Mouse (Mus musculus): ENCODE data around the gene Tarsl2. TPM values are rescaled to one million over a fixed set of nuclear protein-coding genes. Genes with fewer than 3 reads are reported as not detected.
A peak's percentile ranks its signal among the peaks of the same experiment; 100 is the strongest.

The Tarsl2 gene
- total and polyA plus RNA-seq, 2 experiments from 2014 or later, result 18.7 to 20.9 TPM

DNA sequence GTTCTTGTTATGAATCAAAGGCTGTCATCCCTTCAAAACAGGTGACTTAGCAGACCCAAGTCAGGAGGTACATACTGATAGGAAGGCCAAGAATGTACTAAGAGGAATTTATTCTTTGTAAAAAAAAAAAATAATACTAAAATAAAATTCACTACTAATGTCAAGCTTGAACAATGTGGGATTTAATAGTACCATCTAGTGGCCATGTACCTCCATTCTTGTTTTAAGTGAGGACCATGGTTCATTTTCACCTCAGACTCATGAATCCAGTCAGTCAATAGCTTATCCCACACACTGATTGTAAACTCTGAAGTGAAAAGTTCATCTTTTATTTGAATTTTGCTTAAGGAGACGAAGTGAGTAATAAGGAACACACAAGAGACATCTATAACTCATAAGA, 25.9 kb upstream of the Tarsl2 start:
- no peaks in the 10 kb centered on the region for H3K36me3 ChIP-seq (ENCODE audit: insufficient read depth, low read length)
- no peak overlapping the region for H3K4me3 ChIP-seq (ENCODE audit: low read length)
- DNase-seq (ENCODE audit: low spot score) (peak; percentile 18), ATAC-seq (no peak)
- H3K4me2 ChIP-seq (ENCODE audit: low read depth, low read length), result no peak overlapping the region
- H3K4me1 ChIP-seq (ENCODE audit: insufficient read depth, low read length), result no peaks in the 10 kb centered on the region
- TF ChIP-seq CTCF (IDR thresholded peaks at IDR 0.05; ENCODE audit: low read depth), result peak; percentile 43
- H3K27ac ChIP-seq, result no peak overlapping the region
- H3K9ac ChIP-seq (replicated peaks; ENCODE audit: low read length), result no peak overlapping the region
- H3K27me3 ChIP-seq (ENCODE audit: insufficient read depth, low read length), result no peaks in the 10 kb centered on the region
- no peaks in the 10 kb centered on the region for H3K9me3 ChIP-seq (ENCODE audit: low read length)
- 57% methylated on average over 1 of the region's 1 CpGs for WGBS

DNA sequence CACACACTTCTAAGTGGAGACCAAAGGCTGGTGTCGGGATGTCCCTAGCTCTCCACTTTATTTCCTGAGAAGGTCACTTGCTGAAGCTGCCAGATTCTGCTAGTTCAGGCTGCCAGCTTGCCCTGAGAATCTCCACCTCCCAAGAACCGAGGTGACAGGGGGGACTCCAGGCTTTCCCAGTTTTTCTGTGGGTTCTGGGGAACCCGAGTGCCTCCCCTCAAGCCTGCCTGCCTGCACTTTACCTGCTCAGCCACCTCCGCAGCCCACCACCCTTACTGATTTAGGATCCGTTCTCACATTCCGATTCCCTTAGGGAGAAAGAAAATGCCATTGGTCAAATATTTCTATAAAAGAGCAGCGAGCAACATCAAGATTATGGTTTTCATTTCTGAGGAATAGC, 24.0 kb upstream of the Tarsl2 start:
- Histone ChIP-seq H3K4me3 (ENCODE audit: low read length) (no peak overlapping the region), H3K27me3 (ENCODE audit: insufficient read depth, low read length) (no peaks in the 10 kb centered on the region), H3K4me1 (ENCODE audit: insufficient read depth, low read length) (no peaks in the 10 kb centered on the region), H3K9ac (replicated peaks; ENCODE audit: low read length) (no peak overlapping the region), H3K27ac (no peak overlapping the region), H3K9me3 (ENCODE audit: low read length) (no peaks in the 10 kb centered on the region), H3K4me2 (ENCODE audit: low read depth, low read length) (no peak overlapping the region), H3K36me3 (ENCODE audit: insufficient read depth, low read length) (no peaks in the 10 kb centered on the region)
- no peak for TF ChIP-seq CTCF (IDR thresholded peaks at IDR 0.05; ENCODE audit: low read depth)
- DNase-seq (ENCODE audit: low spot score) (no peak), ATAC-seq (no peak)
- WGBS, result 80% methylated on average over 7 of the region's 7 CpGs

DNA sequence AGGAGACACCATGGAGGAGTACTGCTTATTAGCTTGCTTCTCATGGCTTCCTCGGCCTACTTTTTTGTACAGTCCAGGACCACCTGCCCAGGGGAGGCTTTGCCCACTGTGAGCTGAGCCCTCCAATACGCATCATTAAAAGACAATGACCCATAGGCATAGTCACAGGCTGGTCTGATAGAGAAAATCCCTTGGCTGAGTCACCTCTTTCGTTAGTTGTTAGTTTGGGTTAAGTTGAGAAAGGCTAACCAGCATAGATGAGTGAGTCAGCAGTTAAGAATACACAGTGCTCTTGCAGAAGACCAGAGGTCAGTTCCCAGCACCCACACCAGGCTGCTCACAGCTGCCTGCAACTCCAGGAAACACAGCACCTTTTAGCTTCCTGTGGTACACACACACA, 21.4 kb upstream of the Tarsl2 start:
- no peak overlapping the region for H3K27ac ChIP-seq
- no peaks in the 10 kb centered on the region for H3K27me3 ChIP-seq (ENCODE audit: insufficient read depth, low read length)
- ATAC-seq (no peak), DNase-seq (ENCODE audit: low spot score) (no peak)
- no peak overlapping the region for H3K4me3 ChIP-seq (ENCODE audit: low read length)
- TF ChIP-seq CTCF (IDR thresholded peaks at IDR 0.05; ENCODE audit: low read depth), result no peak
- 97% methylated on average over 3 of the region's 3 CpGs for WGBS
- H3K9ac ChIP-seq (replicated peaks; ENCODE audit: low read length), result no peak overlapping the region
- H3K4me1 ChIP-seq (ENCODE audit: insufficient read depth, low read length), result no peaks in the 10 kb centered on the region
- H3K4me2 ChIP-seq (ENCODE audit: low read depth, low read length), result no peak overlapping the region
- no peaks in the 10 kb centered on the region for H3K9me3 ChIP-seq (ENCODE audit: low read length)
- no peaks in the 10 kb centered on the region for H3K36me3 ChIP-seq (ENCODE audit: insufficient read depth, low read length)

DNA sequence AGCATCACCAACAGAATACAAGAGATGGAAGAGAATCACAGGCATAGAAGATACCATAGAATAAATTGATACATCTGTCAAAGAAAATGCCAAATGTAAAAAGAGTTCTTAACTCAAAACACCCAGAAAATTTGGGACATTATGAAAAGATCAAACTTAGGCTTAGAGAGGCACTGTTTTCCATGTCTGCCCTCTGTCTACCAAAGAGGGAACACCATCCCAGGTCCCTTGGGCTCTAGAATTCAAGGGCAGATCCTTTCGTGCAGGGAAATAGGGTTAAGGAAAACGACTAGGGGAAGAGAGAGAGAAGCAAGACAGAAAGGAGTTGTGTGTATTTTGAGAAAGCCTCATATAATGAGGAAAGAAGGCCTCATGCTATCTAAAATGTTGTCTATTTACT, 19.2 kb upstream of the Tarsl2 start:
- peak; percentile 63 for TF ChIP-seq CTCF (IDR thresholded peaks at IDR 0.05; ENCODE audit: low read depth)
- Histone ChIP-seq H3K9me3 (ENCODE audit: low read length) (no peaks in the 10 kb centered on the region), H3K27me3 (ENCODE audit: insufficient read depth, low read length) (no peaks in the 10 kb centered on the region), H3K4me3 (ENCODE audit: low read length) (no peak overlapping the region), H3K4me1 (ENCODE audit: insufficient read depth, low read length) (no peaks in the 10 kb centered on the region), H3K27ac (no peak overlapping the region), H3K36me3 (ENCODE audit: insufficient read depth, low read length) (no peaks in the 10 kb centered on the region), H3K4me2 (ENCODE audit: low read depth, low read length) (no peak overlapping the region), H3K9ac (replicated peaks; ENCODE audit: low read length) (no peak overlapping the region)
- DNase-seq (ENCODE audit: low spot score) (peak; percentile 17), ATAC-seq (no peak)
- whole genome bisulfite sequencing, result 46% methylated on average over 2 of the region's 2 CpGs

DNA sequence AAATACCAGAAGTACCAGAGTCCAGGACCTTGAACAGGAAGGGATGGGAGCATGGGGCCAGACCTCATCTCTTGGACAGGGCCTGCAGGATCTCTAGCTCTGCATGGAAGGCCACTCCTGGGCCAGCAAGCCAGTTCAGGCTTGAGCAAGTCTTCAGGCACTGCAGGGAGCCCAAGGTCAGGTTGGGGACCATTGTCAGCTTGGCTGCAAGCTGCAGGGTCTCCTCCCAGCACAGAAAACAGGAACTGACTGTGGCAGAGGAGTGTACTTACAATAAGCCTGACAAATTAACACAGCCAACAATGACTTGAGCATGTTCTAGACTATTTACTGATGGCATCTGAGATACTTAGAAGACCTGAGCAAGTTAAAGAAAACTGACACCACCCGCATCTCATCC, 14.9 kb upstream of the Tarsl2 start:
- Histone ChIP-seq H3K9ac (replicated peaks; ENCODE audit: low read length) (no peak overlapping the region), H3K4me1 (ENCODE audit: insufficient read depth, low read length) (no peaks in the 10 kb centered on the region), H3K4me2 (ENCODE audit: low read depth, low read length) (no peak overlapping the region), H3K36me3 (ENCODE audit: insufficient read depth, low read length) (no peaks in the 10 kb centered on the region), H3K4me3 (ENCODE audit: low read length) (no peak overlapping the region), H3K27me3 (ENCODE audit: insufficient read depth, low read length) (no peaks in the 10 kb centered on the region), H3K9me3 (ENCODE audit: low read length) (no peaks in the 10 kb centered on the region), H3K27ac (no peak overlapping the region)
- ATAC-seq, result no peak
- no peak for DNase-seq (ENCODE audit: low spot score)
- no peak for TF ChIP-seq CTCF (IDR thresholded peaks at IDR 0.05; ENCODE audit: low read depth)
- WGBS, result 85% methylated on average over 1 of the region's 1 CpGs

DNA sequence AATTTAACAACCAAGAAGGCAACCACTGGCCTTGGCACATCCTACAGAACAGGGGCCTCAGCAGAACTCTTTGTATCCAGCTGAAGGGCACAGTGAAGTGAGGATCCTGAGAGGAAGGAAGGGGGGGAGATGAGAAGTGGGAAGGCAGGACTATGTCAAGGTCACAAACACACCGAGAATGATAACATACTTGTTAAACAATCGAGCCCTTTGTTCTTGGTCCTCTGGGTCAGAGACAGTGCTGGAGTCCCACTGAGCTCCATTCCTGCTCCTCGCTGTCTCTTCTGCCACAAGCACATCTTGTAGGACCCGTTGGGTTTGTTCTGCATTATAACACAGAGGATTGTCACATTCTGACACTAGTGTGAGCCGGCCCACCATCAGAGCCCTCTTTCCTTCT, 14.0 kb upstream of the Tarsl2 start:
- WGBS, result 51% methylated on average over 5 of the region's 5 CpGs
- TF ChIP-seq CTCF (IDR thresholded peaks at IDR 0.05; ENCODE audit: low read depth), result no peak
- H3K9ac ChIP-seq (replicated peaks; ENCODE audit: low read length), result no peak overlapping the region
- no peak for ATAC-seq
- no peak overlapping the region for H3K4me3 ChIP-seq (ENCODE audit: low read length)
- H3K9me3 ChIP-seq (ENCODE audit: low read length), result no peaks in the 10 kb centered on the region
- no peak overlapping the region for H3K4me2 ChIP-seq (ENCODE audit: low read depth, low read length)
- no peaks in the 10 kb centered on the region for H3K36me3 ChIP-seq (ENCODE audit: insufficient read depth, low read length)
- H3K4me1 ChIP-seq (ENCODE audit: insufficient read depth, low read length), result no peaks in the 10 kb centered on the region
- no peaks in the 10 kb centered on the region for H3K27me3 ChIP-seq (ENCODE audit: insufficient read depth, low read length)
- no peak for DNase-seq (ENCODE audit: low spot score)
- H3K27ac ChIP-seq, result no peak overlapping the region

DNA sequence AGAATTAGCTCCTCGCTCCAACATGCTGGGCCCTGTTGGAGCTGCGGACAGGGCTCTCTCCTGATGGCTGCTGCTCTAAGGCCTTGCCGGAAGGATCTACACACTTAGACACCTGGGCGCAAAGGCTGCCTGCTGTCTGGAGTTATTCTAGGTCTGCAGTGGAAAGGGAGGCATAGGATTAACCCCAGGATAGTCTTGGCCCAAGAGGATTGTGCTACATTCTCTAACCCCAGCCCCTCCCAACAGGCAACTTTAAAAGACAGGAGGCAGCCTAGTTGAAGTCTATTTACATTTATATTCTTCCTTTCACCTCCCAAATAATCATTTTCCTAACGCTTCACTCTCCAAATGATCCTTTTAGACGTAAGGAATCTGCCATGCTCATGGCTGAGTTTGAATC, 8.9 kb upstream of the Tarsl2 start:
- Histone ChIP-seq H3K4me1 (ENCODE audit: insufficient read depth, low read length) (no peaks in the 10 kb centered on the region), H3K9ac (replicated peaks; ENCODE audit: low read length) (no peak overlapping the region), H3K27ac (no peak overlapping the region), H3K27me3 (ENCODE audit: insufficient read depth, low read length) (no peaks in the 10 kb centered on the region), H3K36me3 (ENCODE audit: insufficient read depth, low read length) (no peaks in the 10 kb centered on the region), H3K9me3 (ENCODE audit: low read length) (no peaks in the 10 kb centered on the region), H3K4me2 (ENCODE audit: low read depth, low read length) (no peak overlapping the region), H3K4me3 (ENCODE audit: low read length) (no peak overlapping the region)
- TF ChIP-seq CTCF (IDR thresholded peaks at IDR 0.05; ENCODE audit: low read depth), result no peak
- no peak for ATAC-seq
- 87% methylated on average over 6 of the region's 6 CpGs for WGBS
- no peak for DNase-seq (ENCODE audit: low spot score)
